Mouse (Mus musculus) liver, embryonic 16.5 days (tissue): ENCODE results near the gene Sorcs2. TPM values are rescaled to one million over a fixed set of nuclear protein-coding genes. Genes with fewer than 3 reads are reported as not detected.

ENCODE experiments used
- ATAC-seq: fragments of 200-750 bp; cut with Nextera tagmentation; 2 replicates; pipeline ENCODE4 v1.8.0; 2017; ENCODE audit warnings: low read depth, mild to moderate bottlenecking, moderate number of reproducible peaks, moderate library complexity
- H3K27ac ChIP-seq: fragments of 300-500 bp; sonication (generic); 2 replicates; pipeline ENCODE4 v1.5.1; 2014; ENCODE audit warnings: mild to moderate bottlenecking, low read length
- H3K27me3 ChIP-seq: fragments of 300-500 bp; sonication (generic); 2 replicates; pipeline ENCODE4 v1.6.1; 2014; ENCODE audit warnings: low read depth, low read length, mixed read lengths; ENCODE audit not compliant: control insufficient read depth, insufficient read depth
- H3K36me3 ChIP-seq: fragments of 300-500 bp; sonication (generic); 2 replicates; pipeline ENCODE4 v1.6.1; 2014; ENCODE audit warnings: mild to moderate bottlenecking; ENCODE audit not compliant: control insufficient read depth, insufficient read depth
- H3K4me1 ChIP-seq: fragments of 300-500 bp; sonication (generic); 2 replicates; pipeline ENCODE4 v1.6.1; 2014; ENCODE audit warnings: low read depth, low read length, mixed read lengths; ENCODE audit not compliant: control insufficient read depth
- H3K4me2 ChIP-seq: fragments of 300-500 bp; sonication (generic); 2 replicates; pipeline ENCODE4 v1.6.1; 2014; ENCODE audit warnings: low read depth, low read length, mixed read lengths
- H3K4me3 ChIP-seq: fragments of 300-500 bp; sonication (generic); 2 replicates; pipeline ENCODE4 v1.5.1; 2014; ENCODE audit warnings: low read depth, mild to moderate bottlenecking, low read length
- H3K9ac ChIP-seq: fragments of 300-500 bp; sonication (generic); 2 replicates; pipeline ENCODE4 v1.6.1; 2014; ENCODE audit warnings: low read depth, low read length
- H3K9me3 ChIP-seq: fragments of 300-500 bp; sonication (generic); replicated peaks from 2 replicates; pipeline ENCODE4 v1.6.1; 2016; ENCODE audit warnings: low read length; ENCODE audit not compliant: control insufficient read depth
- WGBS: fragments of 180-500 bp; shearing (Covaris S2); extraction: QIAGEN DNeasy Blood & Tissue Kit; methylation state at CpG from one replicate; pipeline ENCODE4 v1.1.7; 2014; ENCODE audit not compliant: insufficient replicate concordance; 5-methylcytosine and 5-hydroxymethylcytosine counted together
- polyA plus RNA-seq: library from polyadenylated mRNA; unstranded; fragments of >200 nt; fragmentation: Nextera tagmentation; extraction: Ambion mirVana; gene quantifications from 2 replicates; pipeline ENCODE4 v1.2.1, GENCODE M21; 2015

Sorcs2 gene
- polyA plus RNA-seq, 1 experiment from 2014 or later: 0.99 TPM

GRCm38 (mm10) chr5:36021091-36021490 lies 376.8 kb downstream of the Sorcs2 start:
- H3K27ac ChIP-seq: no peak overlapping the region
- no peaks in the 10 kb centered on the region for H3K4me1 ChIP-seq
- no peaks in the 10 kb centered on the region for H3K36me3 ChIP-seq
- ATAC-seq: no peak
- no peak overlapping the region for H3K9ac ChIP-seq
- no peak overlapping the region for H3K4me2 ChIP-seq
- no peaks in the 10 kb centered on the region for H3K9me3 ChIP-seq
- H3K27me3 ChIP-seq: no peaks in the 10 kb centered on the region
- H3K4me3 ChIP-seq: no peak overlapping the region
- WGBS: 46% methylated on average over 3 of the region's 3 CpGs

- WGBS: 56% methylated on average over 3 of the region's 3 CpGs
- ATAC-seq: no peak
- Histone ChIP-seq H3K4me3 (no peak overlapping the region), H3K36me3 (no peaks in the 10 kb centered on the region), H3K27me3 (no peaks in the 10 kb centered on the region), H3K9me3 (no peaks in the 10 kb centered on the region), H3K4me1 (no peaks in the 10 kb centered on the region), H3K4me2 (no peak overlapping the region), H3K27ac (no peak overlapping the region), H3K9ac (no peak overlapping the region)
Measured at GRCm38 (mm10) chr5:36018366-36018765, 379.6 kb downstream of the Sorcs2 start.

DNA sequence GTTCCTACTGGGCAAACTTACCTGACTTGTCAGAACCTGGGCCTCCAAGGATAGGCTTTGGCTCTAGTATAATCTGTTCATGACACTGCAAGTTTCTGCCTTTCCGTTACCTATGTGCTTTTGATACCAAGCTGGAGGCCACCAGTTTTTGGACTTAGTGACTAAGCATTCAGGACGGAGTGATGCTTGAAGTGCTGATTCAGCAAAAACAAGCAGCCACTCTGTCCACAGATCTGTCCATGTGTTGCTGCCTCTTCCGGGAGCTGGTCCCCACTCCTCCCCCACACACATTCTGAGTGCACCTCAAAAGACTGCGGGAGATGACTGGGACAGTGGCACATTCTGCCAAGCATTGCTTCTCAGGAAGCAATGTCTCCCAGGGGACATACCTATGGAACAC lies 388.5 kb downstream of the Sorcs2 start:
- no peak overlapping the region for H3K9ac ChIP-seq
- H3K36me3 ChIP-seq: no peaks in the 10 kb centered on the region
- H3K9me3 ChIP-seq: no peaks in the 10 kb centered on the region
- WGBS: 59% methylated on average over 4 of the region's 4 CpGs
- H3K4me1 ChIP-seq: no peaks in the 10 kb centered on the region
- no peak for ATAC-seq
- H3K27ac ChIP-seq: no peak overlapping the region
- no peaks in the 10 kb centered on the region for H3K27me3 ChIP-seq
- no peak overlapping the region for H3K4me3 ChIP-seq
- H3K4me2 ChIP-seq: no peak overlapping the region

GRCm38 (mm10) chr5:36007649-36008048 lies 390.3 kb downstream of the Sorcs2 start:
- 68% methylated on average over 10 of the region's 10 CpGs for WGBS
- no peak for ATAC-seq
- Histone ChIP-seq H3K9ac (no peak overlapping the region), H3K36me3 (no peaks in the 10 kb centered on the region), H3K27me3 (no peaks in the 10 kb centered on the region), H3K27ac (no peak overlapping the region), H3K9me3 (no peaks in the 10 kb centered on the region), H3K4me2 (no peak overlapping the region), H3K4me1 (no peaks in the 10 kb centered on the region), H3K4me3 (no peak overlapping the region)

- Histone ChIP-seq H3K27ac (no peak overlapping the region), H3K9me3 (no peaks in the 10 kb centered on the region), H3K36me3 (no peaks in the 10 kb centered on the region), H3K27me3 (no peaks in the 10 kb centered on the region), H3K4me2 (no peak overlapping the region), H3K9ac (no peak overlapping the region), H3K4me3 (no peak overlapping the region), H3K4me1 (no peaks in the 10 kb centered on the region)
- no peak for ATAC-seq
- WGBS: 39% methylated on average over 5 of the region's 5 CpGs
Measured at GRCm38 (mm10) chr5:36006586-36006985, 391.4 kb downstream of the Sorcs2 start.

GRCm38 (mm10) chr5:36006106-36006505 lies 391.8 kb downstream of the Sorcs2 start:
- Histone ChIP-seq H3K4me2 (no peak overlapping the region), H3K4me1 (no peaks in the 10 kb centered on the region), H3K36me3 (no peaks in the 10 kb centered on the region), H3K27me3 (no peaks in the 10 kb centered on the region), H3K9me3 (no peaks in the 10 kb centered on the region), H3K9ac (no peak overlapping the region), H3K4me3 (no peak overlapping the region), H3K27ac (no peak overlapping the region)
- ATAC-seq: no peak
- whole genome bisulfite sequencing: 41% methylated on average over 8 of the region's 8 CpGs

DNA sequence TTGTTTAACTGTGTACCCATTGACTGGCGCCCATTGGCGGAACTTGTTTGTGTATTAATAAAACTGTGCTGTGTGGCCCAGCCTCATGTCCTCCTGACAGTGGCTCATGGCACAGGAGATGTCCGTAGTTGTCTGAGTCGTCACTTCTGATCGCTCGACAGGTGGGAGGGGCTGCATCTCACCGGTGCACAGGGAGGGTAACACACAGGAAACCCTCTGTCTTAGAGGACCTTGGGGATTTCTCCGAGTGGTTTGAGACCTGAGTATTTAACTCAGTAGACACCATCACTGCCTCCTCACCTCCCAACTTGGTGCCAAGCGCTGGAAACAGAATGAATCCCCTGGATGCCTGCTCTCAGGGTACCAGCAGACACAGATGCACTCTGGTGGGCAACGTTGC lies 394.1 kb downstream of the Sorcs2 start:
- Histone ChIP-seq H3K9me3 (no peaks in the 10 kb centered on the region), H3K4me1 (no peaks in the 10 kb centered on the region), H3K27me3 (no peaks in the 10 kb centered on the region), H3K36me3 (no peaks in the 10 kb centered on the region), H3K4me2 (no peak overlapping the region), H3K27ac (no peak overlapping the region), H3K9ac (no peak overlapping the region), H3K4me3 (no peak overlapping the region)
- 50% methylated on average over 10 of the region's 10 CpGs for WGBS
- ATAC-seq: no peak

DNA sequence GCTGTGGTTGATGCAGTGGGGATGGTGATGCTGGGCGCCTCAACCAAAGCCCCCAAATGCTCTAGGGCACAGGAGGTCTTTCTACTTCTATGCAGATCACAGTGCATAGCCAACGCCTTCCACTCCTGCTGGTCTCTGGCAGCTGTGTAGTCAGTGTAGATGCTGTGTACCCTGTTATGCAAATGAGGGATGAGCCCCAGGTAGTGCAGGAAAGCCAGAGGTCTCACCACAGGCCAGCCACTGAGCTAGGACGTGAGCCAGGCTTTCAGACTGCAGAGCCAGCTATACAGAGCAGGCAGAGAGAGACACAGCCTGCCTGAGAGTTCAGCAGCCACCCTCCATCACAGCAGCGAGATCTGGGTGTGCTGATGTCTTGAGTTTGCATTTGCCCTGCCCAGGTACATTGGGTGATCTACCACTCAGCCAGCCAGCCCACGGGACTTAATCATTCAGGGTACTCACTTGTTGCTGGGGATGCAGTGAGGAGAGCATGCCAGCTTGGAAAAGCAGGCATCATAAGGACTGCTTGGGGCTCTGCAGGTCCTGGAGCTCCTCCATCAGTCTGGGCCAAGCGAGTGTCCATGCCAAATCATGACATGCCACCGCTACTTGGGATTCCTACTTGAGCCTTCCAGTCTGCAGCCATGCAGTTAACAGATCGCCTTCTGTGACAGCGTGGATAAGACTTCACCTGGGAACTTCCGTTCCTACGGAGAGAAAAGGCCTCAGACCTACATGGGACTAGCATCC lies 407.8 kb downstream of the Sorcs2 start:
- H3K9me3 ChIP-seq: no peaks in the 10 kb centered on the region
- H3K27me3 ChIP-seq: no peaks in the 10 kb centered on the region
- no peaks in the 10 kb centered on the region for H3K36me3 ChIP-seq
- no peak overlapping the region for H3K27ac ChIP-seq
- H3K4me3 ChIP-seq: no peak overlapping the region
- H3K4me2 ChIP-seq: no peak overlapping the region
- no peaks in the 10 kb centered on the region for H3K4me1 ChIP-seq
- 59% methylated on average over 11 of the region's 11 CpGs for WGBS
- no peak overlapping the region for H3K9ac ChIP-seq
- no peak for ATAC-seq

- Histone ChIP-seq H3K9me3 (no peaks in the 10 kb centered on the region), H3K27me3 (no peaks in the 10 kb centered on the region), H3K4me2 (no peak overlapping the region), H3K4me1 (no peaks in the 10 kb centered on the region), H3K36me3 (no peaks in the 10 kb centered on the region), H3K4me3 (no peak overlapping the region), H3K9ac (no peak overlapping the region), H3K27ac (no peak overlapping the region)
- 57% methylated on average over 6 of the region's 6 CpGs for WGBS
- ATAC-seq: no peak
Measured at GRCm38 (mm10) chr5:35989506-35989905, 408.4 kb downstream of the Sorcs2 start.
